Mouse (Mus musculus): ENCODE data around the gene Mospd2.

Gene Mospd2

DNA sequence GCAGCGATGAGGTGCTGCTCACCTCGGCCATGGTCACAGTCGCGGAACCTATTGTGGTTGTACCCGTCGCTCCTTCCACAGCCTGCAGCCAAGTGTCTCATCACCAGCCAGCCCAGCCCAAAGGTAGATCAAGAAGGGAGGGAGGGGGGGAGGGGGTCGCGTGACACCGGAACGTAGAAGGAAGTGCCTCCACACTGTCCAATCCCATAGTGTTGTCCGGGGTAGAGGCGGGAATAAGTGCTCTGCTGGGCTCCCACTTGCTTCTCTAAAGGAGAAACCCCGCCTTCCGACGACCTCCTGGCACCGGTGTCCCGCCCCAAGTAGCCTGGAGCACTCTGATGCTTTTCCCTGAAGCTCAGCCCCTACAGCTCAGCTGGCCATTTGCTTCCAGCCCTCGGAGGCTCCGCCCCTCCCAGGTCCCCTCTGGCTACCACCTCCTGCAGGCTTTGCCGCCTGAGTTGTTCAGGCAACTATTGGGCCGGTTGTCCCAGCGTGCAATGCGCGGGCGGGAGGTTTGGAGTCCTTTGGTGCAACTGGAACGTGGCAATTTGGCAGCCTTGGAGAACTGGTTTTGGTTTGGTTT lies at the start of gene Mospd2, which contains the start of gene Fancb:
Gene Mospd2 (minus strand): TSS at position 183 of the 583 bp plus-strand sequence.
Gene Fancb (plus strand): TSS at position 400 of the 583 bp plus-strand sequence.
- in situ Hi-C loops (cut with MboI; ENCODE audit: low pct_unique_long_range_greater_than_20kb in 1 of 2, low sequenced_read_pairs in 2 of 2, unreplicated experiment in 1 of 2), result no loop called here

DNA sequence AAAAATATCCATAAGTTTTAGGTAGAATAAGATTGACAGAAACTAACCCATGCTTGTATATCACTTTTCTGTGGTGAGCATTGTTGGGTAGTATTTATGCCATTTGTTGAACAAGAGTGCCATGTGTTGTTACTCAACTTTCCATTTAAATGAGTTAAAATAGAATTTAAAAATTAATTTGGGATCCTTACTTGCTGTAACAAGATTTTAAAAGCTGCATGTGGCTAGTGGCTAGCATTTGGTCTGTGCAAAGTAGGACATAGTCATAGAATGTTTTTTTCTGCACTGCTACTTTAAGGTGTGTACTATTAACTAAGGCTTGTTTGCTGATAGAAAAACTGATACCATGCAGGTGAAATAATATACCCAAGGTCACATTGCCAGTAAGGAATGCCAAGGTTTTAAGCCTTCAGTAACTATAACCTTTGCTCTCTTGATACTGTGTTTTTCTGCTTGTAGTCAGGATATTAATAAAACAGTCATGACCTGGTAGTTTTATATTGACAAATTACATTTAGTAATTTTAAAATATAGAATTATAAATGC lies 24.7 kb upstream of the Mospd2 start, which contains the start of gene Gm17604:
Gene Gm17604 (minus strand): TSS at position 51 of the 546 bp plus-strand sequence.
- in situ Hi-C loops (cut with MboI; ENCODE audit: low pct_unique_long_range_greater_than_20kb in 1 of 2, low sequenced_read_pairs in 2 of 2, unreplicated experiment in 1 of 2), result no loop called here

GRCm38 (mm10) chrX:165003141-165003540 lies 23.0 kb upstream of the Mospd2 start:
- in situ Hi-C loops (cut with MboI; ENCODE audit: low pct_unique_long_range_greater_than_20kb in 1 of 2, low sequenced_read_pairs in 2 of 2, unreplicated experiment in 1 of 2), result no loop called here

- in situ Hi-C loops (cut with MboI; ENCODE audit: low pct_unique_long_range_greater_than_20kb in 1 of 2, low sequenced_read_pairs in 2 of 2, unreplicated experiment in 1 of 2), result no loop called here
Observed at GRCm38 (mm10) chrX:164978866-164979265, 1.3 kb downstream of the Mospd2 start.

DNA sequence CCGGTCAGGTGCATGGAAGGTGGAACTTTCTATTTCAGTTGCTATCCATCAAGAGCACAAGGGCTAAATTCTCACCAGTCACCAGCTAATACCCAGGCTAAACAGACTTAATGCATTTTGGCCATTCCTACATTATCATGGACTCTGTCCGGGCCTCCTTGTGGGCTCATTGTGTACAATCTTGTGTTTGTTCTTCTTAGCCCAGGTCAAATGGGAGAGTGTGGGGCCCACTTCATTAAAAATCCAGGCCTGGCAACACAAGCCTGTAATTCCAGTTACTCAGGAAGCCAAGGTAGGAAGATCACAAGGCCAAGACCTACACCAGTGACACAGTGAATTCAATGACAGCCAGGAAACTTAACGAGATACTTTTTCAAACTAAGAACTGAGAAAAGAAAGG lies 9.0 kb downstream of the Mospd2 start:
- in situ Hi-C loops (cut with MboI; ENCODE audit: low pct_unique_long_range_greater_than_20kb in 1 of 2, low sequenced_read_pairs in 2 of 2, unreplicated experiment in 1 of 2), result no loop called here

GRCm38 (mm10) chrX:164965750-164966448 lies 14.3 kb downstream of the Mospd2 start:
- in situ Hi-C loops (cut with MboI; ENCODE audit: low pct_unique_long_range_greater_than_20kb in 1 of 2, low sequenced_read_pairs in 2 of 2, unreplicated experiment in 1 of 2), result no loop called here

DNA sequence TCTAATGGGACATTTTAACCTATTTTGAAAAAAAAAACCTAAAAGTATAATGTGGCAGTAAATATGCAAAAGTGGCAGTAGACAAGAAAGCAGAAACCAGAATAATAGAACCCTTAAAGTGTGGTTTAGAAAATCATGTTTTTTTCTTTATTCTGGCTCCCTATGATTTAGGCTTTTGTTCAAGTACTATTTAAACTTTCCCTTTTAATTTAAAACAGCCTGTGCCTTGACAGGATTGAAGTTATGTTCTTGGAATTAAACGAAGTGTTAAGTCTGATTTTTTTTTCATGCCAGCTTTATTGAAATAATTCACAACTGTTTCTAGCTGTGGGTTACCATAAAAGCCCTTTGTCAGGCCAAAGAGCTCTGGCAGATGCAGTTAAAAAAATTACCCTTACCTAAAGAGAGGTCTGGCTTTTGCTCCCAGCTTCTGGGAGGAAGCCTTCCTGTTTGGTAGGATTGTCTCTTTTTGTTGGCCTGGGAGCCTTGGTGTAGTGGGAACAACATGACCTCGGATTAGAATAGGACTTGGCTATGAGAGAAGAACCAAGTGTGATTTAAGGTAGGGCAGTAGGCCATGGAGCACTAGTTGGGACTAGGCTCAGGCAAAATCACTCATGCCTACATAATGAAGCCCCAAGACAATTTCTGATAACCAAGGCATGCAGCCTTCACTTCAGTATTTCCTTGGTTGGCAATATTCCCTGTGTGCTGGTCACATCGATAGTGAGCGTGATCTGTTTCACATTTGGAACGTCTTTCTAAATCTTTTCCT lies 27.4 kb downstream of the Mospd2 start:
- in situ Hi-C loops (cut with MboI; ENCODE audit: low pct_unique_long_range_greater_than_20kb in 1 of 2, low sequenced_read_pairs in 2 of 2, unreplicated experiment in 1 of 2), result no loop called here

DNA sequence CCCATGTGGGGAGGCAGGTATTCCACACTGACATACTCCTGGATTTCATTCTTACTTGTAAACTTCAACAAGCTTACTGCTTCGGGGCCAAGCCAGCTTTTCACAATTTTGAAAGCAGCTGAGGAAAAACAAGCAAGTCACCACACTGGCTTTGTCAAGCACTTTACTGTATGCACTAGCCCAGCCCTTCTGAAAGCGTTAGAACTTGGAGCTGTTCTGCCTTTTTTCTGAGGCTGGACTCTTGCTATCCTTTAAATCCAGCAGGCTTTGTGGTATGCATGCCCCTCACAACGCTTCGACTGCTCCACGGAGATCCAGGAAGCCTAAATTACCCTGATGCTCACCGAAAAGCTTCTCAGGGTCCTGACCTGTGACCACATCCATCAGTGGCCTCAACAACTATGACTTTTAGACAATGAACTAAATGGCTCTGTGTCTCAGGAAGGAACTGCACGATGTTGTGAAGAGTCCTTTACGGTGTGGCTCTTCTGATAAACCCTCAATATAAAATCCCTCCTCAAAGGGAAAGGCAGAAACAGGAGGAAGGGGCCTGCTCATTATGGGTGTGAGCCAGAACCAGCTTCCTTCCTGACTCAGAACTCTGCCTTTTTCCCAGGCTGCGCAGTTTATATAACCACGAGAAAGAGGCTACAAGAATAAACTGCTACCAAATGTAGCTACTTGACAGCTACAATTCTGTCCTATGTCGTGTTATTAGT lies 28.2 kb downstream of the Mospd2 start:
- in situ Hi-C loops (cut with MboI; ENCODE audit: low pct_unique_long_range_greater_than_20kb in 1 of 2, low sequenced_read_pairs in 2 of 2, unreplicated experiment in 1 of 2), result no loop called here

DNA sequence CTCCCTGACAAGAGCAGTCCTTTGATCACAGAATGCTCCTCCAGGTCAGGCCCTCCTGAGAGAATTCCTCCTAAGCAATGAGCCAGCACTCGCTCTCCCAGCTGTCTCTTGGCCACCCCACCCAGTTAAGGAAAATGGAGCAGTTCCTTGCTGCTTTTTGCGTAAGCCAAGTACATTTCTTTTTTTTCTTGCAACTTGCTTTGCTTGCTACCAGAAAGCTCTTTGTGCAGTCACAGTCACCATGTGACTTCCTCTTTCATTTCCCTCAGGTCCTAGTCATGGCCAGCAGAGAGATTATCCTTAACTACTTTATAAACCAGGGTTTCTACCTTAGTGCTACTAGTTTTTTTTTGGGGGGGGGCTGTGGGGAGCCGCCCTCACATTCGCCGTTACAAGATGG lies 38.6 kb downstream of the Mospd2 start:
- in situ Hi-C loops (cut with MboI; ENCODE audit: low pct_unique_long_range_greater_than_20kb in 1 of 2, low sequenced_read_pairs in 2 of 2, unreplicated experiment in 1 of 2), result no loop called here

GRCm38 (mm10) chrX:164912993-164913392 lies 67.2 kb downstream of the Mospd2 start:
- in situ Hi-C loops (cut with MboI; ENCODE audit: low pct_unique_long_range_greater_than_20kb in 1 of 2, low sequenced_read_pairs in 2 of 2, unreplicated experiment in 1 of 2), result no loop called here

- in situ Hi-C loops (cut with MboI; ENCODE audit: low pct_unique_long_range_greater_than_20kb in 1 of 2, low sequenced_read_pairs in 2 of 2, unreplicated experiment in 1 of 2), result no loop called here
Observed at GRCm38 (mm10) chrX:164912186-164912585, 68.0 kb downstream of the Mospd2 start.

GRCm38 (mm10) chrX:164901847-164902246 lies 78.3 kb downstream of the Mospd2 start:
- in situ Hi-C loops (cut with MboI; ENCODE audit: low pct_unique_long_range_greater_than_20kb in 1 of 2, low sequenced_read_pairs in 2 of 2, unreplicated experiment in 1 of 2), result no loop called here

- in situ Hi-C loops (cut with MboI; ENCODE audit: low pct_unique_long_range_greater_than_20kb in 1 of 2, low sequenced_read_pairs in 2 of 2, unreplicated experiment in 1 of 2), result no loop called here
Observed at GRCm38 (mm10) chrX:164899805-164900204, 80.4 kb downstream of the Mospd2 start.

- in situ Hi-C loops (cut with MboI; ENCODE audit: low pct_unique_long_range_greater_than_20kb in 1 of 2, low sequenced_read_pairs in 2 of 2, unreplicated experiment in 1 of 2), result no loop called here
Observed at GRCm38 (mm10) chrX:164886260-164886659, 93.9 kb downstream of the Mospd2 start.

Measured in mouse embryonic stem cell (cell line).